Mouse (Mus musculus): ENCODE data around the gene Itfg1.
"Not testable (repeated sequence)": the region's sequence is repeated elsewhere in the genome, so short reads cannot be mapped to it uniquely, and the experiment has no call there.

Itfg1 gene

DNA sequence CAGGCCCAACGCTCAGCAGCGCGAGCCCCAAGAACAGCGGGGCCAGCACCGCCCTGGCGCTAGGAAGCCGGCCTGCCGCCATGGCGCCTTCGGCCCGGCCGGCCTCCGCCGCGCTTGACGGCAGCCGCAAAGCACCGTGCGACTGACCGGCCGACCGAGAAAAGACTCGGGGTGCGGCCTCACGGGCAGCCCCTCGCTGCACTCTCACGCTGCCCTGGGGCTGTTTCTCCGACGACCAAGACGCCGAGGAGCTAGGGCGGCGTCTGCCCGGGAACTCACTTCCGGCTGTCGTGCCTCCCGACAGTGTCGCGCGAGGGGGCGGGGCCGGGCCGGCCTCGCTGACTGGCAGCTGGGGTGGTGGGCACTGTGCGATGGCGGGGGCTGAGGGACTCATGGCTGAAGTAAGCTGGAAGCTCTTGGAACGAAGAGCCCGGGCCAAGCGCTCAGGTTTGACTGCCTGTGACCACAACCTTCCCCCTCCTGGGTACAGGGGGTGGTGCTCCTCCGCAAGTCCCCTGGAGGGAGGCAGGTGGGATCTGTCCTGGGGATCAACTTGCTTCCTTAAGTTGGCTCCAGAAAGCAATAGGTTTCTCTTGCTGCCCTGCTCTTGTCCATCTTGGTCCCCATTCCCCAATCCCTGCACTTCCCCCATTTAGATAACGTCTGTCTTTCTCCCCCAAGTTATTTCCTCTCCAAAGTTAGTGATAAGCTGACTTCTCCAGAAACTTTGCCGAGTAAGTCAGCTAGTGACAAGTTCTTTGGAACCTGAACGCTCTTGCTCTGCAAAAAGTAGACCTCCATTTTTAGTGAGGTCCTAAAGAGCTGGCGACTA, at the start of gene Itfg1, which contains the start of gene Phkb:
Itfg1 (minus strand) TSS at position 265 of the 832 bp plus-strand sequence.
Phkb (plus strand) TSS at position 303 of the 832 bp plus-strand sequence.
- DNase-seq, result peak; percentile 94

DNA sequence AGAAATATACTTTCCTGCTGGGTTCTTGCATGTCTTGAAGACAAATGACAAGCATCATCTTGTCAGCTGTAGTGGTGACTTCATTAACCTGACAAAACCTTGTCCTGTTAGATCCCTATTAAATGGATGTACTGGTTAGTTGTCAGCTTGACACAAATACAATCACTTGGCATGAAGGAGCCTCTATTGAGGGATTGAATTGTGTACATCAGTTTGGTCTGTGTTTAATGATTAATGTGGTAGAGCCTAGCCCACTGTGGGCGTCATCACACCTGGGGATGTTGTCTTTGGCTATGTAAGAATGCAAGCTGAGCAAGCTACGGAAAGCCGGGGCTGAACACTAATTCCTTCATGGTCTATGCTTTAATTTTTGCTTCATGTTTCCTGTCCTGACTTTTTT, 44.1 kb upstream of the Itfg1 start:
- DNase-seq, result no peak

DNA sequence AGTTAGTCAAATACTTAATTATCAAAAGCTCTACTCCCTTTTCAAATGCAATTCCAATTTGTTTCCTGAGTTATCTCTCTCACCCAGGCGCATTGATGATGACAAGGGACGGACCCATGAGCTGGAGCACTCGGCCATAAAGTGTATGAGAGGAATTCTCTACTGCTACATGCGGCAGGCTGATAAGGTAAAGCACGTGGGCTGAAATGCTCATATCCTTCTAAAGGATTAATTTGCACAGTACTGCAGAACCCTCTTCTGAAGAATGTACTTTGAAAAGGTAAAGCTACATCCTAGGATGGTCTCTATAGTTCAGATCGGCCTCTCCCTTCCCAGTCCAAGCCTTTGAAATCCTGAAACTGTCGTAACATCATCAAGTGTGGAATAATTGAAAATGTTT, 38.9 kb upstream of the Itfg1 start:
- no peak for DNase-seq

DNA sequence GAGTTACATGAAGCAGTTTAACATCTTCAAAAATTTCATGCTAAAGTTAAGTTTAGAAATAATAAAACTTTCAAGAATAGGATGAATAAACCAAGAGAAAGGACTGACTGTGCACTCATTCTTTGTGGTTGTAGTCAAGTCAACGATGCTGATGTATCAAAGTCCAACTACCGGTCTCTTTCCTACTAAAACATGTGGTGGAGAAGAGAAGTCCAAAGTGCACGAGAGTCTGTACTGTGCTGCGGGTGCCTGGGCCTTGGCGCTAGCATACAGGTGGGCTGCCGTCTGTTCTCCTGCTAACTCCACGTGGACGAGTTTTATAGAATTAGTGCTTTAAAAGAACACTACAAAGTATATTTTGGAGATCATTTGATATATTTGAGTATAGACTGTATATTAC, 37.3 kb upstream of the Itfg1 start:
- DNase-seq, result no peak

DNA sequence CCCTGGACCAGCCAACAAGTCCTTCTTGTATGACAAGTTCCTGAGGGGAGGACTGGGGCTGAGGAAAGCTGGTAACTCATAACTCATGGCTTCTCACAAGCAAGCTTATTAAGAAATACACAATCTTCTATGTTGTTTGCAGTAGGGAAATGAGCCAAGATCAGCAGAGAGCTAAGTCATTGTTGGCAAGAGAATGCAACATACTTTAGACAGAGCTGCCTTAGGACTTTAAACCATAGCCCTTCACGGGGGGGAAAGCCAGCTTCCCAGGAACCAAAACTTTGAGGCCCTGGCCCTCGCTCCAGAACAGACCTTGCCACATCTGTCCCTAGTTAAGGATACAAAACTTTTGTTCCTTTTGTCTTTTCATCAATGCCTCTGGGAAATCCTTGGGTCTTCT, 30.9 kb upstream of the Itfg1 start:
- peak; percentile 26 to 28 for DNase-seq

DNA sequence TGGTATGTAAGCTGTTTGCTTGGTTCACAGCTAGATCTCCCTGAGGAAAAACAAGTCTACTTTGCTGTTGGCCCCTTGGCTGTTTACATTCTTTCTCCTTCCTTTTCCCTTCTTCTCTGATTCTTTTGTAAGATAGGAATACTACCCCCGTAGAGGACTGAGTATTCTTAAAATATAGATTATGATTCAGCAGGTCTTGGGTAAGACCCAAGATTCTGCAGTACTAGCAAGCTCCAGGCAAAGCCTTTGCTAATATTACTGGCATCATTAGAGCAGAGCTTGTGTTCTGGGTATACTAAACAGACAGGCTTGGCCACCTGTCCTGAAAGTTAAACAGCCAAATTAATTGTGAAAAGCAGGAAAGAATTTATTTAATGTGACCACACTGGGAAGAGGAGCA, 21.7 kb upstream of the Itfg1 start:
- no peak for DNase-seq

DNA sequence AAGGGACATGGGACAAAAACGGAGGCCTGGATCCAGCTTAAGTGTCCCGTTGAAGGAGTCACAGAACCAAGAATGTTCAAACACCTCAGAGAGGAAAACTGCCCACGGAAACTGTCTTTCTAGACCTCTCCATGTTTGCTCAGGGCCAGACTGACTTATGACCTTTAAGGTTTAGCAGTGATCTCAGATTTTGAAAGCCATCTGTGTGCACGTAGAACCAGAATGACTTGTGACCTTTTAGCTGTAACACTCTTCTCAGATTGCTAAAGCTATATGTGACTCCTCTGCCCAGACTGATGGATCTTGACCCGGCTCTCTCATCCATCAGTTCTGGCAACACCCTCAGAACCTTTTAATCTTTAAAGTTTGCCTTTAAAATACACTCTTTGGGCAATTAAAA, 19.9 kb upstream of the Itfg1 start:
- no peak for DNase-seq

DNA sequence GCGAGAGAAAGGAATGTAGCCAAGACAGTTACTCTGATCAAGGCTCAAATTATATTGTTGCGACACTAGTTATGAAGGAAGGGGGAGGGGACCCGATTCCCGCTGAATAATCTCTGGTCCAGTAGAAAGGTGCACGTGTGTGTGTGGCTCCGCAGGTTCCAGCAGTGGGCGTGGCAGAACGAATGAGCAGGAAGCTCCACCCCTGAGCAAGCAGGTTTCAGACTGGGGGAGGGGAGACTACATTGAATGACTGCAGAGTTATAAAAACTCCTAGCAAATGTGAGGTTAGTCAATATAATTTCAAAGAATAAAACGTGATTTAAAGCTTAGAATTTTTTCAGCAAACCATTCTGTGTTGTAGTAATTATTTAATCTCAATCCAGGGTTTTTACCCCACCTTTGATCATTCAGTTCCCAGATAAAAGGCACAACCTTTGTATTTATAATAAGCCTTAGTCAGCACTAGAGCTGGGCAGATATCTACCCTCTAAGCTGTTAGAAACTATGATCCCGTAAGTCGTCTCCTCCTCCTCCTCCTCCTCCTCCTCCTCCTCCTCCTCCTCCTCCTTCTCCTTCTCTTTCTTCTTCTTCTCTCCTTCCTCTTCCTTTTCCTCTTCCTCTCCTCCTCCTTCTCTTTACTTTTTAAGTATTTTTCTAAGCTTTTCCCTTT, 16.6 kb upstream of the Itfg1 start:
- peak in 1 of 2 experiments; percentile 17 for DNase-seq

DNA sequence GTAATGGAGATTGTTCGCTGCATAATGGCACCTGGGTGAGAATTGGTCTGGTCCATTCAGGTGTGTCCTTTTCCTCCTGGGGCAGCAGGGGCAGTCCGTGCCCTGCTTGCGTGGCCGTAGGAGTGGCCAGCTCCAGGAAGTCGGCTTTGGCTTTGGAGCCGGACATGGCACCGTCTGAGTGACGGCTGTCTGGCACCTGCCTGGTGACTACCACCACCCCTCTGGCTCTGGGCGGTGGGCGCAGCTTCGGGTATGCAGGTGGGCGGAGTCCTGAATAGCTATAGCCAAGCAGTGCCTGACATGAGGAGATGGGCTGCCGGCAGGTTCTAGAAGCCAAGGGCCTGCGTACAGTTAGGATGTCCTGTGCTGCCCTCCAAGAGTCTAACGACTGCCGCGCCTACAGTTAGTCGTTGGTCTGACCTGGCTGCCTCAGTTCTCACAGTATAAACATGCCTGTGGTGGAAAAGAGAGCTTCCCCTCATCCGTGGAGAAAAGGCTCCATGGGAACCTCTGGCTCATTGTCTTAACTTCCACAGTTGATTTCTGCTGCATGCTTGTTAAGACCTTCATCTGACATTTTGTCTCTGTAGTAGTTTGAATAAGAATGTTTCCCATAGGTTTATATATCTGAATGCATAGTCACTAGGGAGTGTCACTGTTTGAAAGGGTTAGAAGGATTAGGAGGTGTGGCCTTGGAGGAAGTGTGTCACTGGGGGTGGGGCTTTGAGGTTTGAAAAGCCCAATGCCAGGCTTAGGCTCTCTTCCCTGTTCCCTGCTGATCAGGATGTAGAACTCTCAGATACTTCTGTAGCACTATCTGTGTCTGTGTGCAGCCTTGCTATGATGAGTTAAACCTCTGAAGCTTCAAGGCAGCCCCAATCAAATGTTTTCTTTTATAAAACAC, 13.8 kb upstream of the Itfg1 start:
- DNase-seq, result peak in 1 of 2 experiments; percentile 23

DNA sequence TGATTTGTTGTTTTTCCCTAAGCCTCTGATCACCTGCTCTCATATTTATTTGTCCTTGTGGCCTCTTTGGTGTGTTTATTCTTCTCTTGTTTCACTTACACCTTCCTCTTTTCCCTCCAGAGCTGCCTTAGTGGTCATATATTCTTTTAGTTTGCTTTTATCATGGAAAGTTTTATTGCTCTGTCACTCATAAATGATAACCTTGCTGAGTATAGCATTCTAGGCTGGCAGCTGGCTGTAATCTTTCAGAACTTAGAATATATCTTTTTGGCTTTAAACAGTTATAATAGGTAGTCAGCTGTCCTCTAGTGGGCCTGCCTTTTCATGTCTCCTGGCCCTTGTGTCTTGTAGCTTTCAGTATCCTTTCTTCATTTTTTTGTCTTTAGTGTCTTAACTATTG, 5.2 kb upstream of the Itfg1 start:
- no peak for DNase-seq

DNA sequence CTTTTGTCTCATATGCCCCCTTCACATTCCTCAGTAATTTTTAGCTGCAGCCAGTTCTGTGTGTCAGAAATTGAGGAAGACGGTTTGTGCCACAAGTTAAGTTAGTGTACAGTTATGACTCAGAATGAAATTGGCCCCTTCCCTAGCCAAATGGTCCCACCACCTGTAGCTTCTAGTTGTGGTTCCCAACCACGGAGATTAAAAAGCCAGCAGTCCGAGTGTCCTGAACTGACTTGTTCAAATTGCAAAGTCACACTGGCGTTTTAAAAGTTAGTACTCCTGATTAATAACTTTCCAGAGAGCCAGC, 721 bp upstream of the Itfg1 start:
- DNase-seq, result peak in 1 of 2 experiments; percentile 11

DNA sequence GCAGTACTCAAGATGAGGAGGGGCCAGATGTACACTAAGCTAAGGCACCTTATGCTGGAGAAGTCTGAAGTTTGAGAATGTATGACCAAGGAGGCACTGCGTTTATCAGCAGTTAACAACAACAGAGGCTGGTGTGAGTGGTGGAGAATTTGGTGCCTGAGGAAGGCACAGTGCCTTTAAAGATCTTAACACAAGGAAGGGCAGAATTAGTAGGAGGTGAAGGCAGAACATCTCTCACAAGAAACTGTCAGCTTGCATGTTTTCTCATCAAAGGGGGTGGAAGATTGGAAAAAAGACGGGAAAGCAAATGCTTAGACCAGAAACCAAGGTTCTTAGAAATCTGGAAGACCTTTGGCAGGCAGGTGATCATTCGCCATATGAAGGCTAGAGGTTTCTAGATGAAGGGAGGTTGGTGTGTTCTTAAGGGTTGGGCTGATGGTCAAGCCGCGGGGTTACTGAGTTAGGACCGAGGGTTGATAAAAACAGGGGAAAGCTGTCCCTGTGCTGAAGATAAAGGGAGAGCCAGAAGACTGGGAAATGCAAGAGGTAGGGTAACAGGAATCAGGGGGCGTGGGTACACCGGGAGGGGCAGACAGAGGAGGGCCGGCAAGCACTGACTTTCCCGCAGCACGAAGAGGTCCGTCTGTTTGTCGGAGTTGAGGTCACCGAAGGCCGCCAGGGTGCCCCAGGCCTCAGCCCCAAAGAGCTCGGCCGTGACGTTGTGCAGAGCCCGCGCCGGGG, 635 bp downstream of the Itfg1 start:
- no peak for DNase-seq

DNA sequence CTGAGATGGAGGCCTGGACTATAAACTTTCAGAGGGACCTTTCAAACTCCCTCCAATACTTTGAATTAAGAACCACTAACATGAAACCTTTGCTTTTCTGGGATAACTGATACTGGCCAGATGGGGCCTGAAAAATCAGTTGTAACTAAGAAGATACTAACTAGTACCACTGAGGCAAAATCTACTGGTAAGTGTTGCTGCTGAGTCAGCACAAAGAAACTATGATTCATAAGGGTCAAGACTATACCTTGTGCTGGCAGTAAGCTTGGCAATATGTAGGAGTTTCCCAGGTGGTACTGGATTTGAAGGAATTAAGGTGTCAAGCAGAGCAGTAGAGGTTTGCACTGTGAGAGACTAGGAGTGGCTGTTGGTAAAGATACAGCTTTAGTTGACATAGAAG, 27.1 kb downstream of the Itfg1 start:
- no peak for DNase-seq

DNA sequence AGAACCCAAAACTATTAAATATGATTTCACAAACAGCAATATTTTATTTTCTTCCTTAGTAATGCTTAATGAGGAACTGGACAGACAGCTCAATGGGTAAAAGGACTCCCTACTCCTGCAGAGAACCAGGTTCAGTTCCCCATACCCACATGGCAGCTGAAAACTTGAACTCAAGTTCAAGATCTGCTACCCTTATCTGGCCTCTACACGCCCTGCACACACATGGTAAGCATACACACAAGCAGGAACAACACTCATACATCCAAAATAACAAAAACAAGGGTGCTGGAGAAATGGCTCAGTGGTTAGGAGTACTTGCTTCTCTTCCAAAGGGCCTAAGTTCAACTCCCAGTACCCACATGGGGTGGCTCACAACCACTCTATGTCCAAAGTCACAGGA, 39.3 kb downstream of the Itfg1 start:
- DNase-seq, result no peak

DNA sequence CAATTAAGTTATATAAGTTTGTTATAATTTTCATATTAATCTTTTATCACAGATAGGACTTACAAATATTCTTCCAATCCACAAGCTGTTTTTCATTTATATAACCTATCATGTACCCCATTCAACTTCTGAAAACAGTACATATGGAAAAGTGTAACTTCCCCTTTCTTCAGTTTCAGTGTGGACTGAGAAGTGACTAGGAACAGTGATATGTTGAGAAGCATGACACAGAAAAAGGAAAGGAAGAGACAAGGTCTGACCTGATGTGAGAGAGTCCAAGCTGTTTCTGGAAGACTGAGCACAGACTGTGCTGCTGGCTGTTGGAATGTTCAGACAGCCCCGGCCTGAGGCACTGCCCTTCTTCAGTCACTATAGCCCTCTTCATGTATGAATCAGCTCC, 40.6 kb downstream of the Itfg1 start:
- DNase-seq, result no peak

DNA sequence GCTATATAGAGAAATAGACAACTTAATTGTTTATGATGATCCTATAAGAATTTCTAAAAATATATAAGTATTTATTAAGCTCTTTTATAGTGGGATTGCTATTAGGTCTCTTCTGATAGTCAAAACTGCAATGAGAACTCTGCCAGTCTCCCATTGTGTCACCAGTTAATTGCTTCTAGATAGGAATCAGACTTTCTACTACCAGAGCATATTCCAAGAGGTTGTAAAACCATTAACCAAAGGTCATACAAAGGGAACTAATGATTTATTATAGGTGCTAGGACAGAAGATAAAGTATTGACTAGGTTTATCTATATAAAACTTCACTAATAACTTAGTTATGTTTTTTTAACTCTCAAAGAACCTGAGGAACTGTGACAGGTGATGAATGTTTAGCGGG, 44.3 kb downstream of the Itfg1 start:
- not testable (repeated sequence) for DNase-seq

DNA sequence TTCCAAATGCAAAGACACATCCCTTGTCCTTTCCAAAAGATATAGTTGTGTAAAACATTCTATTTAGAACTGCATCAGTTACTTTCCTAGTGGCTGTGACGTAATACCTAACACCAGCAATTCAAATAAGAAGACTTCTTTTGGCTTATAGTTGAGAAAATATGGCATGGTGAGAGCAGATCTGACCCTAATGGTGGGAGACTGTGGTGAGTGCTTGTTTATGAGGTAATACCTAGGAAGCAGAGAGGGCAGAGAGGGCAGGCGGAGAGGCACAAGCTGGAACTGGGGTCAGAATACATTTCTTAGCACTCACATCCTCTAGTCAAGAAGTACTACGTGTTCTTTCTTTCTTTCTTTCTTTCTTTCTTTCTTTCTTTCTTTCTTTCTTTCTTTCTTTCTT, 52.4 kb downstream of the Itfg1 start:
- no peak for DNase-seq

DNA sequence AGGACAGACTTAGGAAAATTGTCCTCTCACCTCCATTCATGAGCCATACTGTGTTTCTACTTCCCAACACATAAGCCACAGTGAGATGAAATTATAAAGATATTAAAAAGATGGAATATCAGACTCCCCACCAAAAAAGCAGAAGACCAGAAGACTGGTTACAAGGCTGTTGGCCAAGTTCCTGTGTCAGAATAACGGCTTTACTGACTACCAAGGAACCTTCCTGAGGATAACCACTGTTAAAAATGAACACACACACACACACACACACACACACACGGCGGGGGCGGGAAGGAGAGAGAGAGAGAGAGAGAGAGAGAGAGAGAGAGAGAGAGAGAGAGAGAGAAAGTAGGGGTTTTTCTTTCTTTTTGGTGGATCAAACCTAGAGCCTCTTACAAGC, 52.8 kb downstream of the Itfg1 start:
- DNase-seq, result no peak

DNA sequence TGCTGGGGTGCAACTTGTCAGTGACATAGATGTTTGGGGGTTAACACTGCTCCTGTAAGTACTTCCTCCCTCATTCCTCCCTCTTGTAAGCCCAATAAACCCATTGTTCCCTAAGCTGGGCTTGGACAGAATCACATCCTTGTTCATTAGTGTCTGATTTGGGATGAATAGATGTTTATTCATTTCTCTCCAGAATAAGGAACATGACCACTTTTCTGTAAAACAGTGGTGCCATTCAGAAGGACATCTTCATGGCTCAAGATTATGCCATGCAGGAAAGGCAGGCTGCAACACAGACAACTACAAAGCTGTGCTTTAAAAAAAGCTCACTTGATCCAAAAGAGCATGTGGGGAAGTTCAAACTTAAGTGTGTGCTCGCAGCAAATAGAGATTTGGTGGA, 55.2 kb downstream of the Itfg1 start:
- DNase-seq, result no peak

DNA sequence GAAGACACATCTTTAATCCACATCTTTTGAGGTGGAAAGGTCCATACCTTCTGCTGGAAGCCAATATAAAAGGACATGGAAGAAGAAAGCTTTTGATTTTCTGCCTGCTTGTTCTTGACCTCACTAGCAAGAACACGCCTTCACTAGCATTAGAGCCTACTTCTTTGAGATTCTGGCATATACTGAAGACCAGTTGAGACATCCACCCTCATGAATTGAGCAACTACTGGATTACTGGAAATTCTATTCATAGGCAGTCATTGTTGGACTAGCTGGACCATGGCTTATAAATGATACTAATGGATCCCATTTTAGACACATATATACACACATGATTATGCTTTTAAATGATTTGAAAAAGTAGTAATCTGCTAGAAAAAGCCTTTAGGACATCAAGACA, 56.9 kb downstream of the Itfg1 start:
- DNase-seq, result no peak

DNA sequence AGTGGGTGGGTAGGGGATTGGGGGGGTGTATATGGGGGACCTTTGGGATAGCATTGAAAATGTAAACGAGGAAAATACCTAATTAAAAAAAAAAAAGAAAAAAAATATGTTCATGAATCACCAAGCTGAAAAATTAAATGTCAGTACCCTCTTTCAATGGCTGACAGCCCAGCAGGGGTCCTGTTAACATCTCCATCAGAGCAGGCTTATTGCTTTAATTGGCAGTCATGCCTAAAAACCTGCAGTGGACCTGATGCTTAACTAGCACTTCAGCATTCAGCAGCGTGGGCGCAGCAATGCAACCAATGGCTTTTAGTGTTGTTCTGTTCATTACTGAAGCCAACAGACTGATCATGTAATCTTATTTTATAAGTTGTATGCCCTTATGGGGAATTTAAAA, 60.6 kb downstream of the Itfg1 start:
- DNase-seq, result no peak

DNA sequence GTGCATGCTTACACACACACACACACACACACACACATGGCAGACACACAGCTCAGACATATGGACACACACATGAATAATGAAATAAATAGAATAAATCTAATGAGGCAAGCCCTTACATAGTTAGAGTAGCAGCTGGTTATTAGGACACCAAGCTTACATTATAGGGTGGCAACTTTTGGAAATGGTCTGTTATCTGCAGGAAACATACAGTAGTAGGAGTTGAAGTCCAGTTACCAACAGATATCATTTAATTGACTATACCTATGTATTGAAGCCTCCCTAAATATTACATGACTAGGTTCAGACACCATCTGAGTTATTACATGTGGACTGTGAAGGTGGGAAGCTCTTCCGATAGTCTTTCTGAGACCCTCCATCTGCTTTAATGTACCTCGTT, 95.7 kb downstream of the Itfg1 start:
- DNase-seq, result no peak

DNA sequence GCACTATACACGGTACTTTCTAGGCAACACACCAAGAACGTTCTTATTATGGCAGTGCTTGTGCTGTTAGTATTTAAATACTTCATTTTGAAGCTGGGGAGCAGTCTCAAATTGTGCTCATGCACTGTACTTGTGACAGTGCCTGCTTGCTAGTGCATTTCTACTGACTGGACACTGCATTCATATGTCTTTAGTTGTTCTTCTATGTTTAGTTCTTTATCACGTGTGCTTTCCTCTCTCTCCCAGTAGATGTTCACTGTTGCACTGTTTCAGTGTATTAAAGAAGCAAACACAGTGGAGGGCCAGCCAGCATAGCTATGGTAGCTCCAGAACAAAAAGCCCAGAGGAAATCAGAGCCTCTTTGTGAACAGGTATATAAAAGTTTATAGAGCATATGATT, 110.2 kb downstream of the Itfg1 start:
- no peak for DNase-seq
